Mouse (Mus musculus): ENCODE data around the gene Fbxo24. TPM values are rescaled to one million over a fixed set of nuclear protein-coding genes. Genes with fewer than 3 reads are reported as not detected.
A peak's percentile ranks its signal among the peaks of the same experiment; 100 is the strongest.

Gene Fbxo24
- total RNA-seq, 2 experiments from 2014 or later: not detected

- ATAC-seq (replicated peaks; ENCODE audit: poor library complexity, severe bottlenecking): no peak
Measured at GRCm38 (mm10) chr5:137608654-137609190, 20.1 kb downstream of the Fbxo24 start.

GRCm38 (mm10) chr5:137607860-137608653 is 20.7 kb downstream of the Fbxo24 start:
- no peak for ATAC-seq (replicated peaks; ENCODE audit: poor library complexity, severe bottlenecking)

GRCm38 (mm10) chr5:137601365-137601729 is 27.5 kb downstream of the Fbxo24 start:
- ATAC-seq (replicated peaks; ENCODE audit: poor library complexity, severe bottlenecking): no peak

GRCm38 (mm10) chr5:137600619-137601364 is 28.0 kb downstream of the Fbxo24 start, which contains the start of gene Mospd3:
Gene Mospd3 (minus strand): TSS chr5:137601058.
- ATAC-seq (replicated peaks; ENCODE audit: poor library complexity, severe bottlenecking): peak; percentile 83

DNA sequence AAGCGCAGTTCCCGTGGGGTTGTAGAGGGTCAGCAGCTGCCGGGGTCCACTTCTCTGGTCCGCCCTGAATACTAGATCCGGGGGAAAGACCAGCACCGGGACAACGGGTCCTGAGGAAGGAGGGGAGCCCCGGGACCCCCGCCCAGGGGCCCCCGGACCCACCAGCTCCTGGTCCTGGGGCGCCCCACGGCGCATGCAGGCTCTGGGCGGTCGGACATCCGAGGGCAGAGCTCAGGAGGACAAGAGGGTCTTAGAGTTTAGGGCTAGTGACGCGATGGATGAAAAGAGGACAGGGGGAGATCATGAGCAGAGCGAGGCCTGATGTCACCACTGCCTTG is 28.6 kb downstream of the Fbxo24 start:
- no peak for ATAC-seq (replicated peaks; ENCODE audit: poor library complexity, severe bottlenecking)

GRCm38 (mm10) chr5:137599600-137599999 is 29.2 kb downstream of the Fbxo24 start:
- no peak for ATAC-seq (replicated peaks; ENCODE audit: poor library complexity, severe bottlenecking)

GRCm38 (mm10) chr5:137598100-137598826 is 30.5 kb downstream of the Fbxo24 start:
- no peak for ATAC-seq (replicated peaks; ENCODE audit: poor library complexity, severe bottlenecking)

DNA sequence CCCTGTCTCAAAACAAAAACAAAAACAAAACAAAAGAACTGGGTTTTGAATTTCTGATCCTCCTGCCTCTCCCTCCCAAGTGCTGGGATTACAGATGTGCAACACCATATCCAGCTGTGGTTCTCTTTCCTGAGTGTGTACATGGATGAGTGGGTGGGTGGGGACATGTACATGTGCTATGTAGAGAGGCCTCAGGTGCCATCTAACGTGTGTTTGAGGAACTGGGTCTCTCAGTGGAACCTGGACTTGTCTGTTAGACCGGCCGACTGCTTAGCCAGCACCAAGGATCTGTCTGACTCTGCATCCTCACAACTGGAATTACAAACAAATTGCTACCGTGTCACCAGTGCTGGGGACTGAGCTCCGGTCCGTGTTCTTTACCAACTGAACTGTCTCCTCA is 31.2 kb downstream of the Fbxo24 start:
- ATAC-seq (replicated peaks; ENCODE audit: poor library complexity, severe bottlenecking): no peak

DNA sequence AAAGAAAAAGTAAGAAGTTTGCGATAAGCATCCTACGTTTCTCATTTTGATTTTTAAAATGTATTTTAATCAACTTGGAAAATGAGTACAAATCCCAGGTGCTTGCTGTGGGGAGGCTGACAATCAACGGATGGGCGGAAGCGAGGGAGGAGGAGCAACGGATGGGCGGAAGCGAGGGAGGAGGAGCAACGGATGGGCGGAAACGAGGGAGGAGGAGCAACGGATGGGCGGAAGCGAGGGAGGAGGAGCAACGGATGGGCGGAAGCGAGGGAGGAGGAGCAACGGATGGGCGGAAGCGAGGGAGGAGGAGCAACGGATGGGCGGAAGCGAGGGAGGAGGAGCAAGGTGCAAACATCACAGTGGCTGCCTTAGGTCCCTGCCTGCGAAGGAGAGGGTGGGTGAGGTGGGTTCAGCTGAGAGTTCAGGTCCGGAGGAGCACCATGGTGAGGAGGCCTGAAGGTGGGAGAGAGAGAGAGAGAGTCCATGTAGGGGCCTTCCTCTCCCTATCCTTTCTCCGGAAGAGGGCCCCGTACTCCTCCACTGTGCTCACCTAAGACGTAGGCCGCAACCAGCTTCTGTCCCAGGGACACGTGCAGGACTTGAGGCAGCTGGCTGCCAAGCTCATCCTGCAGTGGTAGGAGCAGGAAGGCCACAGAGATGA is 32.1 kb downstream of the Fbxo24 start:
- ATAC-seq (replicated peaks; ENCODE audit: poor library complexity, severe bottlenecking): peak; percentile 23; the same call in 1 of the 2 replicates

- no peak for ATAC-seq (replicated peaks; ENCODE audit: poor library complexity, severe bottlenecking)
Measured at GRCm38 (mm10) chr5:137595921-137596320, 32.9 kb downstream of the Fbxo24 start.

DNA sequence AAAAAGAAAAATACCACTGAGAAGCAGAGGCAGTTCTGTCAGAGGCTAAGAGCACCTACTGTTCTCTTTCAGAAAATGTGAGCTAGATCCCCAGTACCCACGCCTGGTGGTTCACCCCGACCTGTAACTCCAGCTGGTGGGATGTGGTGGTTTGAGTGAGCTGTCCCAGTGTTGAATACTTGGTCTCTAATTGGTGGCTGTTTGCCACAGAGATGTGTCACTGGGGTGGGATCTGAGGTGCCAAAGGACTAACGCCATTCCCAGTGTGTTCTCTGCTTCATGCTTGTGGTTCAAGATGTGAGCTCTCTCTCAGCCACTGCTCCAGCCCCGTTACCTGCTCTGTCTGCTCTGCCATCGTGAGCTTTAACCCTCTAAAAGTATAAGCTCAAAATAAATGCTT is 38.3 kb downstream of the Fbxo24 start:
- no peak for ATAC-seq (replicated peaks; ENCODE audit: poor library complexity, severe bottlenecking)

- peak; percentile 80 for ATAC-seq (replicated peaks; ENCODE audit: poor library complexity, severe bottlenecking)
Measured at GRCm38 (mm10) chr5:137584976-137585375, 43.8 kb downstream of the Fbxo24 start.

GRCm38 (mm10) chr5:137583670-137584169 is 45.1 kb downstream of the Fbxo24 start:
- no peak for ATAC-seq (replicated peaks; ENCODE audit: poor library complexity, severe bottlenecking)

GRCm38 (mm10) chr5:137582702-137583101 is 46.1 kb downstream of the Fbxo24 start:
- ATAC-seq (replicated peaks; ENCODE audit: poor library complexity, severe bottlenecking): no peak

GRCm38 (mm10) chr5:137580246-137580645 is 48.6 kb downstream of the Fbxo24 start:
- ATAC-seq (replicated peaks; ENCODE audit: poor library complexity, severe bottlenecking): no peak

DNA sequence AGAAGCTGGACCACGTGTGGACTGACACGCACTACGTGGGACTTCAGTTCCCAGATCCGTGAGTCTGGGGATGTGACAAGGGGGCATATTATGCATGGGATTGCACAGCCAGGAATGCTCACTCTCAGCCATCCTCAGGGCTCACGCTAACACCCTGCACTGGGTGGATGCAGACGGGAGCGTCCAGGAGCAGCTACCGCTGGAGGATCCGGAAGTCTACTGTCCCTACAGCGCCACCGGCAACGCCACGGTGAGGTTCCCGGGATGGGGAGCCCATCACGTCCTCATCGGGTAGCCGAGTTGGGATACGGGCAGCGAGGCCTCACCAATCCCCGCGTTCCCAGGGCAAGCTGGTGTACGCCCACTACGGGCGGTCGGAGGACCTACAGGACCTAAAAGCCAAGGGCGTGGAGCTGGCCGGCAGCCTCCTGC is 54.3 kb downstream of the Fbxo24 start:
- ATAC-seq (replicated peaks; ENCODE audit: poor library complexity, severe bottlenecking): no peak

- ATAC-seq (replicated peaks; ENCODE audit: poor library complexity, severe bottlenecking): peak; percentile 57
Measured at GRCm38 (mm10) chr5:137570691-137571586, 57.9 kb downstream of the Fbxo24 start.

DNA sequence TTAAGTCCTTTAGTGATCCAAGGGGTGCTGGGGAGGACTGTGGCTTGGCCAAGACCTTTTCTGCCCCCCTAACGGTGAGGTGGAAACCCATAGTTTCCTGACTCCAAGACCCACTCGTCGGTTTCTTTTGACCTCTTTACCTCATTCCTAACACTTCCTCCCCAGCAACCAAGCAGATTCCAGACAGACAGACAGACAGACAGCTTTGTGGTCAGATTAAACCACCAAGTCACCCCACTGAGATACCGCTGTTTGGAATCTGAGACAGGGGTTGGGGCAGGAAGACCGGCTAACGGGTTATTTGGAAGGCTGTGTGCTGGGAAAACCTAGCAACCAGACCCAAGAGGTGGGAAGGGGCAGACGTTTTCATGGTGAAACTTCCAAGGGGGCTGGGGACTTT is 58.6 kb downstream of the Fbxo24 start:
- ATAC-seq (replicated peaks; ENCODE audit: poor library complexity, severe bottlenecking): peak; percentile 28; the same call in 1 of the 2 replicates

- peak; percentile 74 for ATAC-seq (replicated peaks; ENCODE audit: poor library complexity, severe bottlenecking)
Measured at GRCm38 (mm10) chr5:137569665-137570064, 59.1 kb downstream of the Fbxo24 start, which contains the start of gene Tfr2. Gene Tfr2 (plus strand): TSS chr5:137569840.

All from granulocyte monocyte progenitor cell, adult 5-6 weeks (primary cell).